Mouse (Mus musculus) ES-Bruce4 (cell line): ENCODE measurements around the gene Cabin1.

Source experiments
- CTCF ChIP-seq: IDR thresholded peaks from one replicate; pipeline ENCODE4 v1.8.1; 2011; ENCODE audit warnings: low read depth, low read length
- EP300 ChIP-seq: IDR thresholded peaks from 2 replicates; pipeline ENCODE4 v1.6.1; 2011; ENCODE audit warnings: low read depth, low read length; ENCODE audit not compliant: insufficient read depth

GRCm38 (mm10) chr10:75679204-75679603 lies 84.9 kb downstream of the Cabin1 start:
- TF ChIP-seq CTCF (no peak), EP300 (peak; percentile 68)
